Mouse (Mus musculus) G1E (cell line): ENCODE results near the gene Rbp7.

Source experiments
- CTCF ChIP-seq: IDR thresholded peaks from 2 replicates; pipeline ENCODE4 v1.5.1; 2012; ENCODE audit warnings: low read depth, low read length, inconsistent platforms, mixed read lengths
- GATA1 ChIP-seq: IDR thresholded peaks from 2 replicates; pipeline ENCODE4 v1.6.1; 2012; ENCODE audit warnings: borderline replicate concordance, low read length, inconsistent platforms, mixed read lengths
- POLR2AphosphoS5 ChIP-seq: IDR thresholded peaks from 2 replicates; pipeline ENCODE4 v1.6.1; 2012; ENCODE audit warnings: low read depth, low read length, inconsistent platforms; ENCODE audit not compliant: insufficient replicate concordance

DNA sequence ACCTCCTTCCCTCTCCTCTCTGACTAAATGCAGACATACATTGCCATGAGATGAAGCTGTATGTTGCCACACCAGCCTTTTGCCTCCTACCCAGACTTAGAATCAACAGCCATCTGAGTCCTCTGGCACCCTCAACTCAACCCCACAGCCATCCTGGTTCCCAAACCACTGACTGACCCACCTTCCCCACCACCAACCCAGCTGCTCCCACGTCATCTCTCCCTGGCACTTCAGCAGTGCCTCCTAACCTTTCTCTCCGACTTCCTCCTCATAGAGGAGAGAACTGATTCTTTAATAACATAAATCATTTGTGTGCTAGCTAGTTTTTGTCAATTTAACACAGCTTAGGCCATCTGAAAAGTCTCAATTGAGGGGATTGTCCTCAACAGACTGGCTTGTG is 37.8 kb downstream of the Rbp7 start:
- TF ChIP-seq GATA1: no peak
- TF ChIP-seq CTCF: no peak
- no peak for TF ChIP-seq POLR2AphosphoS5
